Mouse (Mus musculus) testis, postnatal 10 days (tissue): Measurements from ENCODE around the gene Cd180.
A peak's percentile ranks its signal among the peaks of the same experiment; 100 is the strongest.

Experiments
- DNase-seq: peaks from one replicate; pipeline ENCODE4 v3.0.0; 2021; ENCODE audit warnings: low spot score

Cd180 gene

DNA sequence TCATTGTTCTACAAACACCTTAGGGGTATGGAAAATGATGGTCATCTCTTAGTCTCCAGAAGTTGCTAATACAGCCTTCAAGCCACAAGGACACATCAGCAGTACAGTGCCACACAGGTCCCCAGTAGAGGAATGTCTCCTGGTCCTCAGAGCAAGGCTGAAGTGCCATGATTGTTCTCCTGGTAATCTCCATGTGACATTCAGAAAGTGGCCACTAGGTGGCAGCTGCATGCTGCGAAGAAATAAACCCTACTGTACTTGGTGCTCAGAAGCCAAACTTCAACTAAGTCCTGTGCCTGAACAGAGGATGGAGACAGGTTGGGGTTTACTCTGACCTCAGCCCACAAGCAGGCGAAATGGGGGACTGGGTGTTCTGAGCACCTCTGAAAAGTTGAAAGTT, 14.9 kb upstream of the Cd180 start:
- peak; percentile 85 for DNase-seq

DNA sequence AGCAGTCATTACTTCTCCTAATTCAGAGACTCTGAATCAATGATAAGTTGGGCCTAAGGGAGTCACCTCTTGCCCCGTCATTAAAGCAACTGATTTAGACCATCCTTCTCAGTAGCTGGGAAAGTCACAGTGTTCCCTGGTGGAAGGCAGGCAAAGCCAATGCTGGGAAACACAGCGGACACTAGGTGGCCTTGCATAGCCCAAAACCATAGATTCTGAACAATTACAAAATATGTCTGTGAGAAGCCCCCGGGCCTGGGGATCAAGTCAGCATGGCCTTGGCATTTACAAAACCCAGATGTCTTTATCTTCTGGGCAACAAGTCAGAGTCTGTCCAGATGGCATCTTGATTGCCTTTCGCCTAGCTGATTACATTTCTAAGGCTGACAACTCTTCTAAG, 8.5 kb upstream of the Cd180 start:
- DNase-seq = peak; percentile 38

DNA sequence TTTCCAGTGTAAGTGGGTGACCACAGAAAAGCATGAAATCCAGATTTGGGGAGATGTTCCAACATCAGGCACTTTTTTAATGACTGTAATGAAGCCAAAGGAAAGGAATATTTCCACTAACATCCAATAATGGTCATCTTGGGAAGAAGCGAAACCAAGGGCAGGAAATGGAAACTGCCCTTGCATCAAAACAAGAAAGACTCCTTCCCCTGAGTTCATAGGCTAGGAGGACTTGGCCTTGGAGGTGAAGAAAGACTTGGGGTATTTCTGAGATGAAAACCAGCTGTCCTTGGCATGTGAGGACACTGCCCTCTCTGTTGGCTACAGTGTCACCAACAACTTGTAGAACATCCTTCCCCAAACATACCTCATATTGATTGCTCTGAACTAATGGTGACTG, 5.2 kb upstream of the Cd180 start:
- DNase-seq = no peak

DNA sequence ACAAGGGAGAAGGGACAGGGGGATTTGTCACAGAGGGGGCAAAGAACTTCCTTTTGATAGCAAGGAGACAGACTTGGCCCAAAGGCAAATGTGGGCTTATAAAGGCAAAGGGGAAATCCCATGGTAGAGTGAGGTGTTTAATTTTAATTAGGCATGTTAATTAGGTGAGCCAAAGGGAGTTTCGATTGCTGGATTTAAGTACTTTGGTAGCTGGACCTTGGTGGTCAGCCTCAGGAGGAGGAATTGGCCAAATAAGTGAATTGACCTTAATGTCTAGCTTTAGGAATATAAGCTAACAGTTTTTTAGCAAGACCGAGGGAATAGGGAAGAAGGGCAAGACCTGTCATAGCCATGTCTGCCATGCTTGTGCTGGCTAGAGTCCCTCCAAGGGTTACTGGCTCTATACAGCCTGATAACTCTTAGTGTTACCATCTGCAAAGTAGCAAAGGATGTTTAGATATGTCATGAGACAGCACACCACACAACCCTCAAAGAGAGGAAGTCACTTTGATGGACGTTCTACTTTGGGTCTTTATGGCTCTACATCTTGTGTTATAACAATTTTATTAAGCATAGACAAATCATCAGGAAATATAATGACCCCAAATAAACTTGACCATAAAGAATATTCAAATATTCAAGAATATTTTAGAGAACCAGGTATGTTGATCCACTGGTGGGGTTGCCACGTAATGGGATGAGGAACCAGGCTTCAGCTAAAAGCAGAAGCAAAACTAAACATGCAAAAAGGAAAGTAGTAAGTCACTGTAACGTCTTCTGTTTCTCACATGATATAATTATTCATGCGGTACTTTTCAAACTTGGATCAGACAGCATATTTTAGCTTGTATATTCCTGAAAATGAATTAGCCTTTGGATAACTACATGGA, 3.9 kb upstream of the Cd180 start:
- no peak for DNase-seq

DNA sequence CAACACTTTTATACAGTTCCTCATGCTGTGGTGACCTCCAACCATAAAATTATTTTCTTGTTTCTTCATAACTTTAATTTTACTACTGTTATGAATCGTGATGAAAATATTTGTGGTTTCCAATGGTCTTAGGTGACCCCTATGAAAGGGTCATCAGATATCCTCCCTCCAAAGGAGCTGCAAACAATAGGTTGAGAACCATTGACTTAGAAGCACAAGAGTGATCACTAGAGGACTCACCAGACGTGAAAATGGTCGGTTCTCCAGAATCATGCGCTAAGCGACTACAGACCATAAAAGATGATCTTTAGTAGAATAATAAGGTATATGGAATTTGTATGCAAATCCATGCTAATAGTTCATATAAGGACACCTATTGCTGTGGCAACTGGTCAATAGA, 3.2 kb upstream of the Cd180 start:
- DNase-seq = no peak

DNA sequence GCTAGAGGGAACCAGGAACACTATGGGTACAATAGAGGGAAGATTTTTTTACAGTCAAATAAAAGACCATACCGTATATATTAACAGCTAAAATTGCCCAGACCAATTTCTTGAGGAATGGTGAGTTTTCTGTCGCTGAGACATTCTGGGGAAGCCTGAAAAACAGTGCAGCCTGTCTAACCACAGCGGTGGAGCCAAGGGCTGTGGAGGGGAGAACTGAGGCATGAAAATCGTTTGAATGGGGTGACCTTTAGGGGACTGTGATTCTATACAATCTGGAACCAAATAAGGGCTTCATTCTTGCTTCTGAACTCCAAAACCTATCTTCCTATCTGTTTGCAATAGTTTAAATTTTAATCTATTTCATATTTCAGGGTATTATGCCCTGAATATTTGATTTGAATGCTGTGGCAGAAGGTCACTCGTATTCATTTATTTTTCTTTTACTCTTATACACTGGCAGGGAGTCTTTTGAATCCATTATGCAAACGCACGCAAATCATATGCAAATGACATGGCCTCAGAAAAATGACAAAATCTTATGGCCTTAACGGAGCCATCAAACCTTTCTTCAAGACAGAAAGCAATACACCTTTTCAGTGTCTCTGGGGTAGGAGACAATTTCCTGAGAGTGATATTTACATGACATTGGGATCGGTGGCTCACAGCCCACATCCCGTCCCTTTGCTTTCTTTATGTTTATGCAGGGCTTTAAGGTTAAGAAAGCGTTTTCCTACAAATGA, 1.8 kb upstream of the Cd180 start:
- no peak for DNase-seq

DNA sequence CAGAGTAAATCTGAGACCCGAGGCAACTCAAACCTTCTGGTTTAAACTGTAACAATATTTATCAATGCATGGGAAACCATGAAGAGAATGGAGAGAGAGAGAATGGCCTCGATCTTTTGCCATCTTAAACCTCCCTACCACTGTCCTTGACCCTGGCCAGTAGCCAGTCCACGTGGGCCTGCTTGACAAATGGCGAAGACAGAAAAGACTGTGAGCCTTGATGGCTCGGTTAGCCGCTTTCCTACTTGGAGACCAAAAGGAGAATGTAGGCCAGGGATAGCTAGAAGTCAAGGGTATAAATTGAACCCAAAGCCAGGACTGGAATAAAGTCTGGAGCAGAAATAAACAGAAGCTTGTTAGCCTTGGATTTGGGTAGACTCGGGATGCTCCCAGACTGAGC, 796 bp downstream of the Cd180 start:
- DNase-seq = no peak

DNA sequence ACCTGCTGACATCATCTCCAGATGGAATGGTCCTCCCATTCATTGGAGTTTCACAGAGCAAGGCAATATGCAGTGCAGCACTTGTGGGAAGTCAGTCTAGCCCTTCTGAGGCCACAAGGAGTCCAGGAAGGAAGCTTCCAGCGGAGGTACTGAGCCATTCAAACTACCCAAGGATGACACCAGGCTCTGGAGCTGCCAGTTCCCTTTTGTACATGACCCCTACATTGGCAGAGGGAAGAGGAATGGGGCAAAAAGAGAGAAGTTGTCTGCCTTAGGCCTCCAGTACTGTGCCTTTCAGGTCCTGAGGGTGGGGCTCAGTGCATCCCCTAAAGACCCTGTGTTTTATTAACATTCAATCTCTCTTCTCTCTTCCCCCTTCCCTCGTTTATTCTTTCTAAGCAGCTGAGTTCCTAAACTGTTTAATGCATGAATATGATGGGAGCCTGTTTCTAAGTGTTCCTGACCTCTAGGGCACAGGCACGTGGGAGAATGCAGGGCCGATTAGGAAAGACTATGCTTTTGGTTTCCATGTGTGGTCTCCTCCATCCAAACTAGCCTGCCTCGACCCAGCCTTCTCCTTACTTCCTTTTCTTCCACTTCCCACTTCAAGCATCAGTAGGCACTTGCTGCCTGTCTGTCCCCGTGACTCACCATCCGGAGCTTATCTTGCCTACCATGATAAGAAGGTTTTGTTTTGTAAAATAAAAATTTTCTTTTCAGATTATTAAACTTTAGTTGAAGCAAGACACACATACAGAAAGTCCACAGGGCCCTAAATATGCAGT, 2.0 kb downstream of the Cd180 start:
- DNase-seq = no peak

DNA sequence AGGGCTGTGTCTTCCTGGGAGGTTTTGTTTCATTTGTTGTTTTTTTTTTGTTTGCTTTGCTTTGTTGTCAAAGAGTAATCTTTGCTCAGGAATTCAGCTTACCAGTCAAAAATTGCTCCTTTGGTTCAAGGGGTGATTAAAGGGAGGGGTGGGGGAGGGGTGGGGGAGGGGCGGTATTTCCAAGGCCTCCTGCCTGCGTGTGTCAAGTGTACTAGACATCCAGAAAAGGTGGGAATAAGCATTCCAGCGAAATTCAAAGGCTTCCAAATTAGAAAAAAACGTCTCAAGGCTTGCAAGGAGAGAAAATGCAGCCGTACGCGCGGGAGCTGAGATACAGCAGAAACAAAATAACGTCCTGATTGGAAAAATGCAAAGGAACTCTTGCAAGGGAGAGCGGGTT, 5.0 kb downstream of the Cd180 start:
- DNase-seq = no peak

DNA sequence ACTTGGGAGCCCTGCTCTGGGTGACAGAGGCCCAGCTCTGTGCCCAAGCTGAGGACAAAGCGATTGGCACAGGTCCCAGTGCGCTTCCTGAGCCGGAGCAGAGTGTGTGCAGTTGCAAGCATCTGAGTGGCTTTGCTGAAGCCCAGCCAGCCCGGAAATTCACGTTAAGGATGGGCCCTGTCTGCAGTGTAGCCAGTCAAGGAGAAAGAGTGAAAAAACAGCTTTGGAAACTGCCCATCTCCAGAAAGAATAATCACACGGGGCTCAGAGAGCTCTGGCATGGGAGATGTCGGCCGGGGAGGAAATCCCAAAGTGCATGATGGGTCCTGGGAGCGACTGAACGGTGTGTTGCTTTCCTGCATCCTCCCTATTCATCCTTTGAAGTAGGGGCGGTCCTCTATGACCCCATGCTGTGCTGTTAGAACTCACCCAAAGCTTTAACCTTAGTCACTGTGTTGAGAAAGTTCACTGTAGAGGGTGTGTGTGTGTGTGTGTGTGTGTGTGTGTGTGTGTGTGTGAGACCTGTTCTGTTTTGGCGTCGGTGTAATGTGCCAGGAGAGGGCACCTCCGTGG, 5.5 kb downstream of the Cd180 start:
- DNase-seq = peak; percentile 74

DNA sequence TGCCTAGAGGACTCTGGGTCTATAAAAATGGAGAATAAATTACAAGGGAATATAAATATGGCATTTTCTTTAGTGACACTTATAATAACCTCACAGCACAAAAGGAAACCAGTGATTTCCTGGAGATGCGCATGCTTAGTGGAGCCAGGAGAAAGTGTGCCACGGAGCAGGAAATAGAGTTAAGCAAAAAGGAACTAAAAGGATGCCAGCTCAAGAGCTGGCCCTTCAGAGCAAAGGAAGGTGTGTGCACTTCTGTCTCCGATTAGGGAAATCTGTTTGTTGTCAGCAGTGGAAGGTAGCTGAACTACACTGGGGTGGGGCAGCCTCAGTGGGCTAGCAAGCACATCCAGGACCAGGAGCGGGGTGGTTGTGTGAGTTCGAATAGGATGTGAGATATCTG, 6.8 kb downstream of the Cd180 start:
- no peak for DNase-seq

DNA sequence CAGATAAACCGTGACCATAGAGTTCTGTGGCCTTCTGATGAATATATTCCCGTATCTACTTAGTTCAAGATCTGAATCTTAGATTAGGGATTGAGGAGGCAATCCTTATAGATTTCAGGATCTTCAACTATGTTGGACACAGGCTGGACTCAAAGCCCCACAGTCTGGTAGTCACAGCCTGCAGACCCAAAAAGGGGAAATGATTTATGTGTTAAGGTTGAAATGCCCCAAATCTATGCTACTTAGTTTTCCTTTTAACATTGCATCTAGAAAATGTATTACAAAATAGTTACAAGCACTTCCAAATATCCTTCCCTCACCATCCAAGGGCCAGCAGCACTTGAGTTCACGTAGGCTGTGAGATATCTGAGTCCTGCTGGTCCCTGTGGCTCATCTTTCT, 7.4 kb downstream of the Cd180 start:
- no peak for DNase-seq

DNA sequence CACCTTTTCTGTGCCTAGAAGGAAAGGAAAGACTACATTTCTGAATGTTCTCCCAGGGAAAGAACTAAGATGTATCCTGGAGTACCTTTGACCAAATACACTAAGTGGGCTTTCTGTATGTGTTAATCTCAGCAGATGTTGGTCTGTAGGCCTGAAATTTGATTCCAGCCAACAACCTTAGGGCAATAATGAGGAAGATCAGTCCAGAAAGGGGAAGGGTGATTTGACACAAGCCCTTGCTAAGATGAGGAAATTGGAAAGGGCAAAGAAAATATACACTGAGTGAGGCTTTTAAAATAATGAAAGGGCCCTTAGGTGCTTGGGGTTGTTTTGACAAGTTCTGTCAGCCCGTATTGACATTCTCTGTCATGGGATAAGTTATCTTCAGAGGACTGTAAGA, 23.6 kb downstream of the Cd180 start:
- no peak for DNase-seq

DNA sequence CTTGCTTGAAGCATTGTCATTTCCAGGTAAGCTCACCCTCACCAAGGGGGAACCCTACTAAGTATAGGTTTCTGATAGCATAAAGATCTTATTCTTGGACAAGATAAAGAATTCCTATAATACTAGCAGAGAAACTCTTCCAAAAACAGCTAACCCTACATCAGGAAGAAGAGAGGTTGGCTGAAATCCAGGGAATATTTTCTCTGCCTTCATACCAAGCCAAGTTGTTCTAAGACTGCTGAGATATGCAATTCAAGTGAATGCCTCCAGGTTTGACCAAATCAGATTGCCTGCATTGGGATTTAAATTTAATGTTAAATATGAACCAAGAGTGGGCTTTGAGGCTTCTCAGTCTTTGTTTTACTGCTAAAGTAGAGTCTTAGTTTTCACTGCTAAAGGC, 32.1 kb downstream of the Cd180 start:
- no peak for DNase-seq

DNA sequence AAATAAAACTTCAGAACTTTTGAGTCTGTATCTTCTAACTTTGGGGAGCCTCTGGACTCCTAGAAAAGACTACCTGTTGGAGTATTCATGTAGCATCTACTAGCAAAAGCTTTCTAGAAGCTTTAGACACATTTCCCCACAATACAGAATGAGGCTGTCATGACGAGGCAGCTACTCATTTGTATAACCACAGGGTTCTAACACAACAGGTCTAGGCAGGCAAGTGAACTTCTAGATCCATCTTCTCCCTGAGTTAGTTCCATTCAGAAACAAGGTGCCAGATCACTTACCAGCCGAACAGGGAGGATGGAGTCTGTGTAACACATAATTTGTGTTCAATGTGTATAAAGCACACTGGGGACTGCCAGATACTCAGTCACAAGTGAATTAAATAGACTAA, 32.5 kb downstream of the Cd180 start:
- DNase-seq = peak; percentile 2

DNA sequence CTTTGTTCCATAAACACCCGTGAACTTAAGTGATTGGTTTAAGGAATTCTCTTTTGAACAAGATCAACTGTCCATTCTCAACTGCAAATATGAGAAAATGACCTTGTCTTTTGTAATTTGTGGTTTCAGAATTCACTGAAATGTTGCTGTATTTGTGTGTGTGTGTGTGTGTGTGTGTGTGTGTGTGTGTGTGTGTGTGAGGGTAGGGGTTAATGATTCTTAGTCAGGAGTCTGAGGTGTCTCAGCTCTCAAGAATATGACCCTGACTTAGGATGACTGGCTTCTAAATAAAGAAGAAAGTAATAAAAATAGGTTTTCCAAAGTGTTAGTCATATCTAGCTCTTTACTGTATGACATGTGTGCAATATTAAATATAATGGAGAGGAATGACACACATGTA, 33.5 kb downstream of the Cd180 start:
- peak; percentile 1 for DNase-seq

DNA sequence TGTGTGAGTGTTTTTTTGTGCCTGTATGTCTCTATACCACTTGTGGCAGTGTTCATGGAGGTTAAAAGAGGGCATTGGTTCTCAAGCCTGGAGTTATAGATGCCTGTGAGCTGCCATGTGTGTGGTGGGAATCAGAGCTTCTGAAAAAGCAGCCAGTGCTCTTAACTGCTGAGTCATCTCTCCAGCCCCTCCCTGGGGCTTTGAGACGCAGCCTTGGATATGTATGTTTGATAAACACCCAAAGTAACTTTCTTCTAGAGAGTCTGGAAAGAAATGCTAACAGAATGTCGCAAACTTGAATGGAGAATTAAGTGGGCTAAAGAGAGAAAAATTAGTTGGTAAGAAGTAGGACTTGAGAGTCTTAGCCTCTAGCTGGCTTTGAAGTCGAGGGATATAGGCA, 34.7 kb downstream of the Cd180 start:
- peak; percentile 24 for DNase-seq

DNA sequence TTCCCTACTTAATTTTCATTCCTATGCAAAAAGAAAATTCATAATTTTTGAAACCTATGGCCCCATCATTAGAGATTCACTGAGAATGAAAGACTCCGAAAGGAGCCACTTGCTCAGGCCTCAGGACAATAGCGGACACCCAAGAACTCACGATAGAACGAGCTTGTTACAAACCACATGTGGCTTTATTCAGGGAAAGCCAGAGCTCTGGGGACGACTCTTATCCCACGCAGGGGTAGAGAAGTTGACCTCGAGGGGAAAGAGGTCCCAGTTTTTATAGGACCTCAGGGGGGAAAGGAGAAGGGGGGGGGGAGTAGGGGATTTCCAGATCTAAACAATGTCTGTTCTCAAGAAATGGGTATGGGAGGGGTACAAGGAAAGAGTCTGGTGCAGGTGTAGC, 35.6 kb downstream of the Cd180 start:
- DNase-seq = peak; percentile 2

DNA sequence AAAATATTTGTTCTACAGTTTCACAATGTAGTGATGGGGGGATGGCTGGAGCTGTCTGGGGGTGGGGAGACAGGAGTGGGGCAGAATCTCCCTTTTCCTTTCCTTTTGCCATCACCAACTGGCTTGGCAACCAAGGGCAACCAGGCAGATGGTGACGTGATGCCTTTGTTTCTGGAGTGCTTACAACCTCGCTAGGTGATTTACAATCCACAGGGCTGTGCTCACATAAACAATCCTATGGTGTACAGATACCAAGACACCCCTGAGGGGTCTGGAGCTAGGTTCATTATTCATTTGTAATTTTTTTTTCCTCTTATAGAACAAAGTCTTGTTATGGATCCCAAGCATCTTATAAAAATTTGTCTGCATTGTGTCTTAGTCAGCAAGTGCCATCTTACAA, 39.7 kb downstream of the Cd180 start:
- DNase-seq = peak; percentile 22

DNA sequence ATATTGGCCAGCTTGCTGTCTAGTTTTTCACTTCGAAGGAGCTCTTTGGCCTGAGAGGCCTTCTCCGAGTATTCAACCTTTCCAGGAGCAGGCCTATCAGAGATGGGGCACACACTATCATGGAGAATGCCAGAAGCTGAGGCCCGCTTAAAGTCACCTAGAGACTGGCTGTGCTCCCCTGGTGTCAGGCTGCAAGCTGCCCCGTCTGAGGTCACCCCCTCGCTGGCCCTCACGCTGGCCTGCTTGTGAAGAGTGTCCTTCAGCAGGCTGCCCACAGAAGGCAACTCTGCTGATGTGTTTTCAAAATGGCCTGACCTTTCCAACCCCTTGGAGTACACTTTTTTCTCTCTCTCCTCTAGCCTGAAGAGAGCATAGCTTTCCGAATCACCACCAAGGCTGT, 44.5 kb downstream of the Cd180 start:
- peak; percentile 39 for DNase-seq

DNA sequence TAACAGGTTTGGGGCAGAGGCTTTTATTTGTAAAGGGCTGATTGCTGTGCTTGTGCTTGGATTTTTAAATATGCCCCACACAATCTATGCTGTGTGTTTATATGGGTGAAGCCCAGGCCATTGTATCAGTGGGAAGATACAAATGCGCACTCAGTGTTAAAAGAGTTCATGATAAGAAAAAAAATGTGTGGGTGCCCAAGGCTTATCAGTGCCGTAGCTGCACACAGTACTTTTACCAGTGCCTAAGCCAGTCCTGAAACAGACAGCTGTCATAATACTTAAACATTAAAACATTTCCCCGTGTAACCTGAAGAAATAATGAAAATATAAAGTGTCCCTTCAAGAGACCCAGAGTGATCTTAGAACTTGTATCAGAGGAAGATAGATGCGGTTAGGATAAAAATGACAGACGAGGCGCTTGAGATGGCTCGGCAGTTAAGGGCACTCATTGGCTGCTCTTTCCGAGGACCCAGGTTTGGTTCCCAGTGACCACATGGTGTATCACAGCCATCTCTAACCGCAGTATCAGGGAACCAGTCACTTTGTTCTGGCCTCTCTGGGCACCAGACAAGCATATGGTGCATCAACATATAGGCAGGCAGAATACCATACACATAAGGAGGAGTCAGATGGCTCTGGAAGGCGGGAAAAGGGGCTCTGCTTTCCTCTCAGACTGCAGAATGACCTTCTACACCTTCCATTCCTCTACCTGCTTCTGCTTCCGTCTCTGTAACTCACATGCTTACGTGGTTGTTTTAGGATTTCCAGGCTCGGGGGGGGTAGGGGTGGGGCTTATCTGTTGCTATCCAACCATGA, 46.6 kb downstream of the Cd180 start:
- DNase-seq = peak; percentile 14
